Mouse (Mus musculus) embryo, embryonic 11.5 days (tissue): ENCODE data around the gene Zfp37.
"Not testable (repeated sequence)": the region's sequence is repeated elsewhere in the genome, so short reads cannot be mapped to it uniquely, and the experiment has no call there.

Source experiments
- DNase-seq: peaks from one replicate; pipeline ENCODE4 v3.0.0-alpha.2; 2012; ENCODE audit warnings: low read depth, low spot score

The Zfp37 gene

DNA sequence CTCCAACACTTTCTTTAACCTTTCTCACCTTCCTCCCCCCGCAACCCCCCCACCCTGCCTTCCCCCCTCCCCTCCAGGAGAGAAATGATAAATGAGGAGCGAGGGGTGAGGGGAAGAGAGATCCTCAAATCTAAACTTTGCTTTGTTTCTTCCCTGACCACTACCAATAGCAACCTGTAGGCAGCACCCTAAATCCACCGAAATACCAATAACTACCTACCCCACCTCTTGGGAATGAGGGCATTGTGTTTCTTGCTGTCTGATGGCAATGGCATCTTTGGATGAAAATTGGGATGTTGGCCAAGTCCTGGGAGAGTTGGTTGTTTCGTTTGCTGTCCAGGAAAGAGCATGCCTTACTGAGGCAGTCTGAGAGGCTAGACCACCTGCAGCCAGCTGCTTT lies 20.8 kb downstream of the Zfp37 start:
- no peak for DNase-seq

DNA sequence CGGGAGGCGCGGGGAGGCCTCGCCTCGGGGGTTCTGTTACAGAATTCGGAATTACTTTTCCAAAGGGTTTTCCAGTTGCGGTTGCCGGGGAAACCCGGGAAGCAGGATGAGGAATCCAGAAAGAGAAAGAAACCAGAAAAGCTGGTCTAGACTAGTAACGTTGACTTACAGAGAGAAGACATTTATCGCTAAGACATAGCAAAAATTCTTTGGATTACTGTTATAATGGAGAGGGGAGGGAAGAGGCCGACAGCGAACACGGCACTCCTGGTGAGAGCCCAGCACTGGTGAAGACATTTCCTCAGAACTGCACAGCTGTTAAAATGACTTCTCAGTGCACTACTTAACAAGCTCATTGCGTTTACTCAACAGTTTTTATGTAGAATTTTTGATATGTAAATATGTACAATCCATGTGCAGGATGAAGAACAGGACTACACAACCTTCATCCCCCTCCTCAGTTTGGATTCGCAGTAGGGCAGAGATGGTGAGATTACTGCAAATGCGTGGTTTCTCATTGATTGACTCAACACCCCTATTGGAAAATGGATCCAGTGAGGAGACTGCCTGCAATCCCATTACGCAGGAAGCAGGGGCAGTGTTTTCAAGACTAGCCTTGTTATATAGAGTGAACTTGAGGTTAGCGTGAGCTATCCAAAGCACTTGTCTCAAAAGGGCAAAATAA lies 22.0 kb downstream of the Zfp37 start:
- no peak for DNase-seq

DNA sequence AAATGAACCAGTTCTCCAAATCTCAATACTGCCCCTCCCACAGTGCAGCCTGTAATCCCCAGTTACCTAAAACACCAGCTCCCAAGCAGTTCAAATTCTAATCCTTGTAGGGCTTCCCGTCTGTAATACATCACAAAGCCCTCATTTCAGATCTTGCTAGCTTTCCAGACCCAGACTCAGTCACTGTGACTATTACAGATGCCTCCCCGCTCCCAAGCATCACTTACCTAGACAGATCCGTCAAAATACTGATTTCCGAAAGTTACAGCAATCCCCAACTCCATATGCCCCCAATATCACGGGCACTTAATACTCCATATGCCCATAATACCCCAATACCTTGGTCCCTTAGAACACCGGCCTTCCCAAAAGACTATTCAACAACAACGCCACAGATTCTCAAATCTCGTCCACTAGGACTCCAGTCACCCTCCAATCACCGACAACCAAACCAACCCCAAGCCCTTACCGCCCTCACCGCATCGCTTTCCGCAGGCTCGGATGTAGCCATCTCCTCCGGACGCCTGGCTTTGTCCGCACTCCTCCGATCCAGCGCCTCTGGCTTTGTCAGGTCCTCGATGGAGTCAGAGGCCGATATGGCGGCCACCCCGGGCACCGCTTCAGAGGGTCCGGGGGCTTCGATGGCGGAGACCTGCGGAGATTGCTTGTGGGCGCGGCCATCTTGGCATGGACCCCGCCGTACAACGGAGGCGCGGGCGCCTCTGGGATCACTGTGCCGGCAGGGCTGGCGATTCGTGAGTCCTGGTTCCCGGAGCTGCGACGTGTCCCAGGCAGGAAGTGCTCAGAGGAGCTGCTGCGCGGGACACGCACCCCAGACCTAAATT lies 22.8 kb downstream of the Zfp37 start:
- DNase-seq: peak; percentile 70

DNA sequence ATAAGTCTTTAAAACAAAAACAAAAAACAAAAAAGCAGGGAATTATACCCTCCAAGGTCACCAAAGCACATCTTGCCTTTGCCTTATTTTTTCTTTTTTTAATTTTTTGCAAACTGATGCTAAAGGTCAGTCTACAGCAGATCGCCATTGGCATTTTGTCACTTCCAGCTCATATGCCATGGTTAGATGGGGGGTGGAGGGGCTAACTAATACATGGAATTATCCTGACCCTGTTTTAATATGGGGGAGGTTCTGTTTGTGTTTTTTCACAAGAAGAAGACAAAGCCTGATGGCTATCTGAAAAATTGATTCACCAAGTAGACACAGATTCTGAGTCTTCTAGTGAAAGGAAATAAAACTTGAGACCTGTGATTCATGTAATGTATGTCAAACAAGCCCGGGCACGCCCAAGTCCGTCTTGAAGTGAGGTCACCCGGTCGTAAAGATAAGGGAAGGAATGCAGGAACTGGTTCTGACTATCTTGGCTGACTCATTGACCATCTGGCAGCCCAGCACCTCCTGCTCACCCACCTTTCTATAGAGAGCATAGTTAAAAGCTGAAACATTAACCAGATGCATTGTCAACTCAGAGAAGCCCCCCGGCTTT lies 30.8 kb downstream of the Zfp37 start:
- no peak for DNase-seq

DNA sequence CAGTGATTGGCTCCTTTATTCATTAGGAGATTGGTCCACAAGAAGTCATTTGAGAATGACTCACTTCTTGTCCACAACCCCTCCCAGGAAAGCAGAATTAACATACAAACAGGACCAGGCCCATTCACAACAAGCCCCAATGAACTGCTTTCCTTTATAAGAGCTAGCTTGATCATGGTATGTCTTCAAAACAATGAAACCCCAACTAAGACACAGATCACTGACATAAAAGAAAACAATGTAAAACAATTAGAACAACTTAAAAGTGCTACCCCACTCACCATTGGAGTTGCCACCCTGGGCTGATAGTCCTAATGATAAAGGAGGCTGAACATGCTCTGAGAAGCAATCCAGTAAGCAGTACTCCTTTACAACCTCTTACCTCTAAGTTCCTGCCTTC lies 42.1 kb downstream of the Zfp37 start:
- DNase-seq: no peak

DNA sequence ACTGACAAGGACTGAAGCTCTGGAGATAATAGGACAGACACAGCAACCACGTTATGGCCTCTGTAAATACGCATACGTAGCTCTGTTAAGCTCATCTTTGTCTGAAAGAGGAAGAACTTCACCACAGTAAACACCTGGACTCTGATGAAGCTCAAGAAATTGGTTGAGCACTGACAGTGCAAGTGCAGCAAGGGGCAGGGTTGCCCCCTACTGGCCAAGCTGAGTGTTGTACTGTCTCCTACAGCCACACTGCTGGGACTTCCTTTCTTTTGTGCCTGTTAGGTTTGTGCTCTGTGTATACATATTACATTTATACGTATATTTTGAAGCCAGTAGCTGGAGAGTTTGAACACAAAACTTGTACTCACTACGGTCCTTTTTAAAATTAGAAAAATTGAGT lies 53.6 kb downstream of the Zfp37 start:
- DNase-seq: peak; percentile 4

DNA sequence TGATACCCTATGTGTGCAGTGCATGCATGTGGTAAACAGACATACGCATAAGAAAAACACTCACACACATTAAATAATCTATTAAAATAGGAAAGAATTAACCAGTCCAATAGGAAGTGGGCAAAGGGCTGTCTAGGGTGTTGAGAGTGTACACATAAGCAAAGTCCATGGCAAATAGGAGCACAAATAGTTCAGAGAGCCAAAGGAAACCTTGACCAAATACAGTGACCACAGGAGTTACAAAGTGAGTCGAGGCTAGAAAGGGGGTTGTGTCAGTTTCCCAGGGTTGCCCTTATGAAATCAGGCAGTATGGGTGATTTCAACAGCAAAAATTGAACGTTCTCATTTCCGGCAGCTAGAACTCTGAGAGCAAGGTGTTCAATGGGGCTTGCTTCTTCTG lies 56.4 kb downstream of the Zfp37 start:
- no peak for DNase-seq

DNA sequence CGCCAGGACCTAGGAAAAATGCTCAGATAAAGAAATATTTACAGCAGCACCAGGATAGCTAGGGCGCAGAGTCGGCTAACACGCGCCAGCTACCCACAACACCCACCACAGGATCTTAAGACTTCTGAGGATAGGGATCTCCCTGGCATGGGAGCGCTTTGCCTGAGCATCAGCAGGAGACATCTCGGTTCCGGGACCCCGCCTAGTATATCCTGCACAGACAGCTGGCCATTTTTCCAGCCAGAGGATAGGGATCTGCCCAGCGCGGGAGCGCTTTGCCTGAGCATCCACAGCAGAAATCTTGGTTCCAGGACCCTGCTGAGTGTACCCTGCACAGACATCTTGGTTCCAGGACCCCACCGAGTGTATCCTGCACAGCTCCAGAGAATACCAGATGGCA lies 63.2 kb downstream of the Zfp37 start:
- not testable (repeated sequence) for DNase-seq

DNA sequence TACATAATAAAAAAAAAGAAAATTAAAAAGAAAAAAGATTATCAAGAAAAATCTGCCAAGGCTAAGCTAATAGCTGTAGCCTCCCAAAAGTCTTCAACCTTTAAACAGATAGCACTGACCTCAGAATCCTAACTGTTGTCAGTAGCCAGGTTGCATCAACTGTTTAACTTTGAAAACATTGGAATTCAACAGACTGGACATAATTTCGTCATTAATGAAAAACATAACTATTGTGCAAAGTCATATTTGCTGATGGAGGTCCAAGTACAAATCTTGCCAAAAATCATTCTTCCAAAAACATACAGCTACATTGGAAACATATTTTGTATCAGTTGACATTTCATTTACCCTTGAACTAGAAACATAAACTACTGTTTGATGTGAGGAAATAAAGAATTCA lies 72.4 kb downstream of the Zfp37 start:
- DNase-seq: no peak

DNA sequence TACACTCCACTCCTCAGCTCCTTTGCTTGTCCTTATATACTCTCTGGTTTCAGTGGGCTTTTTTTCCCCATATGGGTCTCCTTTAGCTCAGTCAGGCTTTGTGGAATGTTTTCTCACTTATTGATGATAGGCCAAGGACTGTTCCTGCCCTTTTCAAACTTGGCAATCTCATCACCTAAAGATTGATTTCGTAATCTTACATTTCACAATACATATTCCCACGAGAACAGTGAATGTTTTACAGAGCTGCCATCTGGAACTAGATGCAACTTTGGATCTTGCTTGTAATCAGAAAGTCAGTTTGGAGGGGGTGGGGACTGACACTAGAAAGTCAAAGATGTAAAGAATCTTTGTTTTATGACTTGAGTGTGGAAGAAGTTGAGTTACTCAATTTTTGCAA lies 80.0 kb downstream of the Zfp37 start, which contains the start of gene Mup21:
Mup21 (minus strand) TSS at position 53 of the 400 bp plus-strand sequence.
- DNase-seq: no peak
